Mouse (Mus musculus): ENCODE results near the gene Il1rap.

Il1rap gene

DNA sequence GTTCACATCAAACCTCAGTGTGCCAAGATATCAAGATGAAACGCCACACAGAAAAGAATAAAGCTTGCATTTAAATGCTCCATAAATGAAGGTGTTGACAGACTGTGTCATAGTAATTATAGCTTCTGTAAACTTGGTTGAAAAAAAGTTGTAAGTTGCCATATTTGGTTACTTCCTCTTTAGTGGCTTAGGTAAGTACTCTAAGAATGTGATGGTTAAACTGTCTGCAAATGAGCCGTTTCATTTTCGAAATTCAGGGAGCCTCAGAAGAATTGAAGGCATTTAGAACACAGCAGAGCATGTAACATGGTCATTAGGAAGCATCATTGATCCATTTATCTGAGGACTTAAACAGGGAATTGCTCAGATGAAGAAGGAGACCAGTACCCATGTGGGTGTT, 146.6 kb downstream of the Il1rap start:
- no peak for DNase-seq (ENCODE audit: low spot score)

- no peak for DNase-seq (ENCODE audit: low spot score)
Observed at GRCm38 (mm10) chr16:26730941-26731340, 149.4 kb downstream of the Il1rap start.

- DNase-seq (ENCODE audit: low spot score), result no peak
Observed at GRCm38 (mm10) chr16:26732566-26732965, 151.1 kb downstream of the Il1rap start.

- DNase-seq (ENCODE audit: low spot score), result no peak
Observed at GRCm38 (mm10) chr16:26755381-26756155, 174.1 kb downstream of the Il1rap start.

GRCm38 (mm10) chr16:26775976-26776375, 194.5 kb downstream of the Il1rap start:
- no peak for DNase-seq (ENCODE audit: low spot score)

DNA sequence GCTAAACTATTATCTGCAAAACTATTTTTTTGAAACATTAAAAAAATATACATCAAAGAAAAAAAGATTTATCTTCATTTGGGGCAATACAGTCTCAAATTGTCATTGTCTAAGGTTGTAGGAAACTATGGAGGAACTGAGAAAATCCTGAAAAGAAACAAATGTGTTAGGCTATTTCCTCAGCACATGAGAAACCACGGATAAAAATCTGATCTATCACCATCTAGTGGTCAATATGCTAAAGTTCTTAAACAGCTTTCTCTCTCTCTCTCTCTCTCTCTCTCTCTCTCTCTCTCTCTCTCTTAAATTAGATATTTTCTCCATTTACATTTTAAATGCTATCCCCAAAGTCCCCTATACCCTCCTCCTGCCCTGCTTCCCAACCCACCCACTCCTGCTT, 195.6 kb downstream of the Il1rap start:
- DNase-seq (ENCODE audit: low spot score), result peak; percentile 14
